In the genomic region with DNA sequence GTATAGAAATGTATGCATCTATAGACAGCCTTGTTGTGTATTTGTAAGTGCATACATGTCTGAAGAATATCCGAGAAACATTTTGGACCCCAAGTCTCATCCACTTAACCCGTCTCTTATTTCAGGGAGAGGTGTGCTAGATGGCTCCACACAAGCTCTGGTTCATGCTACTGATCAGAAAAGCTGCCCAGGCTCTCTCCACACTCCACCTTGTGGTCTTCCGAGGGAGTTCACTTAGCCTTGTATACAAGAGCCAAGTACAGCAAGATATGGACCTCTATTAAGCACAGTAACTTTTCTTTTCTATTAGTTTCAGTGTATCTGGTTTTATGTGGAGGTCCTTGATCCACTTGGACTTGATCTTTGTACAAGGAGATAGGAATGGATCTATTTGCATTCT, we compare ENCODE assay signal across 10 mouse cellular contexts. TPM values are rescaled to one million over a fixed set of nuclear protein-coding genes. Genes with fewer than 3 reads are reported as not detected.
DNase-seq lines count a peak whose midpoint lies in the region; ATAC-seq and TF ChIP-seq lines count a peak whose summit lies in the region.
"Had no signal": no experiment of that assay in that cellular context is flagged by ENCODE, and none has a peak within 500 bp of the region (broad histone marks: within the 10 kb centered on the region; RNA-seq: fewer than 3 reads in every experiment).

No protein-coding gene starts in this region.

- no peak for ATAC-seq in forebrain, postnatal 0 days
- no peak for ATAC-seq in forebrain, embryonic 11.5 days (replicated peaks; ENCODE audit: low FRiP score)
- peak; percentile 76 for ATAC-seq in limb, embryonic 13.5 days (ENCODE audit: low FRiP score, low read depth)

- H3K4me3 ChIP-seq in forebrain, postnatal 0 days (ENCODE audit: low read depth, low read length): no peak overlapping the region
- no peak overlapping the region for H3K4me3 ChIP-seq in forebrain, embryonic 11.5 days (ENCODE audit: low read depth, low read length)
- no peak overlapping the region for H3K4me3 ChIP-seq in limb, embryonic 13.5 days
- H3K4me3 ChIP-seq: heart, embryonic 15.5 days had no signal

- no peak overlapping the region for H3K27ac ChIP-seq in forebrain, postnatal 0 days (ENCODE audit: low read depth, low read length)
- H3K27ac ChIP-seq in forebrain, embryonic 11.5 days (ENCODE audit: low read depth, low read length): no peak overlapping the region
- H3K27ac ChIP-seq in limb, embryonic 13.5 days: no peak overlapping the region
- H3K27ac ChIP-seq: heart, embryonic 15.5 days had no signal

- H3K4me1 ChIP-seq in forebrain, postnatal 0 days (ENCODE audit: insufficient read depth): no peaks in the 10 kb centered on the region
- H3K4me1 ChIP-seq in forebrain, embryonic 11.5 days (replicated peaks; ENCODE audit: control insufficient read depth, insufficient read depth, low read length): no peaks in the 10 kb centered on the region
- no peaks in the 10 kb centered on the region for H3K4me1 ChIP-seq in limb, embryonic 13.5 days

- H3K36me3 ChIP-seq in forebrain, postnatal 0 days (ENCODE audit: insufficient read depth): no peaks in the 10 kb centered on the region
- no peaks in the 10 kb centered on the region for H3K36me3 ChIP-seq in forebrain, embryonic 11.5 days (ENCODE audit: control insufficient read depth, insufficient read depth, low read length)
- no peaks in the 10 kb centered on the region for H3K36me3 ChIP-seq in limb, embryonic 13.5 days
- H3K36me3 ChIP-seq: heart, embryonic 15.5 days had no signal

- no peak overlapping the region for H3K4me2 ChIP-seq in forebrain, postnatal 0 days (ENCODE audit: low read depth)
- no peak overlapping the region for H3K4me2 ChIP-seq in forebrain, embryonic 11.5 days (ENCODE audit: low read depth, low read length, severe bottlenecking)
- no peak overlapping the region for H3K4me2 ChIP-seq in limb, embryonic 13.5 days (replicated peaks)
- H3K4me2 ChIP-seq: heart, embryonic 15.5 days had no signal

- peak; percentile 61 for TF ChIP-seq CTCF in forebrain, postnatal 0 days (IDR thresholded peaks at IDR 0.05; ENCODE audit: low read depth)

- H3K9me3 ChIP-seq in forebrain, postnatal 0 days (ENCODE audit: low read length): no peaks in the 10 kb centered on the region
- H3K9me3 ChIP-seq in forebrain, embryonic 11.5 days (ENCODE audit: control insufficient read depth, low read length): no peaks in the 10 kb centered on the region
- no peaks in the 10 kb centered on the region for H3K9me3 ChIP-seq in limb, embryonic 13.5 days
- H3K9me3 ChIP-seq: heart, embryonic 15.5 days had no signal

- no peak overlapping the region for H3K9ac ChIP-seq in forebrain, postnatal 0 days
- H3K9ac ChIP-seq in forebrain, embryonic 11.5 days (ENCODE audit: low read length): no peak overlapping the region
- no peak overlapping the region for H3K9ac ChIP-seq in limb, embryonic 13.5 days
- H3K9ac ChIP-seq: heart, embryonic 15.5 days had no signal

- no peak for DNase-seq in forebrain, postnatal 0 days
- no peak for DNase-seq in forebrain, embryonic 11.5 days (ENCODE audit: low spot score)
- DNase-seq in ovary, postnatal 36 days (ENCODE audit: low spot score): peak; percentile 4
- no peak for DNase-seq in ovary, adult 18-20 months (ENCODE audit: low spot score)
- peak; percentile 2 for DNase-seq in c-Kit-positive CD71-positive TER-119-negative erythroid progenitor cells, embryonic 14.5 days (ENCODE audit: low read depth)
- peak; percentile 11 to 13 for DNase-seq in gastrocnemius, adult 8-10 months (ENCODE audit: low spot score in 2 of 2)
- peak; percentile 16 to 22 for DNase-seq in spleen, postnatal 36 days (ENCODE audit: low spot score in 2 of 2)

- WGBS in forebrain, postnatal 0 days: 62% methylated on average over 3 of the region's 3 CpGs
- WGBS in forebrain, embryonic 11.5 days: 61% methylated on average over 3 of the region's 3 CpGs
- WGBS in limb, embryonic 13.5 days: 49% methylated on average over 3 of the region's 3 CpGs

- no peaks in the 10 kb centered on the region for H3K27me3 ChIP-seq in forebrain, postnatal 0 days (ENCODE audit: insufficient read depth, low read length)
- H3K27me3 ChIP-seq in forebrain, embryonic 11.5 days (ENCODE audit: control insufficient read depth, insufficient read depth, low read length): no peaks in the 10 kb centered on the region
- H3K27me3 ChIP-seq in limb, embryonic 13.5 days: no peaks in the 10 kb centered on the region
- H3K27me3 ChIP-seq: heart, embryonic 15.5 days had no signal

RNA-seq across cellular contexts. Expression of a gene that starts 36.9 kb away (rescaled TPM):
- total RNA-seq in forebrain, postnatal 0 days (2014; rRNA removed): 49.6 and 50.6 TPM in 2 replicates
- polyA plus RNA-seq in forebrain, postnatal 0 days (2015; fragmentation: Nextera tagmentation; extraction: Ambion mirVana): 3.3 and 9.7 TPM in 2 replicates
- not detected in 2 replicates for polyA plus RNA-seq in forebrain, embryonic 11.5 days (2014; fragmentation: Nextera tagmentation; extraction: Ambion mirVana)
- total RNA-seq in gastrocnemius, adult 8-10 months (2022): 1 to 10 TPM; 5.3 to 8.1 (median 7.0) TPM
- polyA plus RNA-seq in limb, embryonic 13.5 days (2015; fragmentation: Nextera tagmentation; extraction: Ambion mirVana): 0.09 TPM in 1 of 2 replicates, not detected in the other
- polyA plus RNA-seq: neural tube, embryonic 11.5 days had no signal

Comparison
In these comparisons a context has a peak if more than half of its experiments do, and no peak if none do; other contexts are left out.
1. DNase-seq: peak in ovary, postnatal 36 days (single experiment), c-Kit-positive CD71-positive TER-119-negative erythroid progenitor cells, embryonic 14.5 days (single experiment), gastrocnemius, adult 8-10 months (2 of 2) and spleen, postnatal 36 days (2 of 2); none in forebrain, postnatal 0 days (single experiment), forebrain, embryonic 11.5 days (single experiment) and ovary, adult 18-20 months (single experiment).